Mouse (Mus musculus): ENCODE measurements at regions not wholly inside any gene's neighbourhood (a gene's known extent, or its start where the extent isn't known, plus 50 kb on each side); places are given as distances from the start of the nearest gene placed in this dataset.

GRCm38 (mm10) chr4:53228444-53228843, 68.7 kb upstream of the Abca1 start:
- H3K4me1 ChIP-seq (ENCODE audit: control insufficient read depth, insufficient read depth, low read length): peaks cover 12% of the 10 kb centered on the region
- no peak for DNase-seq
- 85% methylated on average over 4 of the region's 4 CpGs for whole genome bisulfite sequencing
- H3K4me3 ChIP-seq: no peak overlapping the region
- H3K27ac ChIP-seq: no peak overlapping the region
- no peak overlapping the region for H3K9ac ChIP-seq (ENCODE audit: low read depth, low read length)
- H3K79me2 ChIP-seq (replicated peaks; ENCODE audit: control insufficient read depth, insufficient read depth, low read length): no peaks in the 10 kb centered on the region
- intact Hi-C loops (cut with DNase I): no loop called here
- H3K27me3 ChIP-seq (ENCODE audit: control insufficient read depth, insufficient read depth, low read length): no peaks in the 10 kb centered on the region; the same call in 1 of the 2 replicates
- H3K36me3 ChIP-seq (ENCODE audit: control insufficient read depth, insufficient read depth, low read length): 0 out of 2 replicates have a peak, but pooled peaks cover 2% of the 10 kb centered on the region
- TF ChIP-seq EP300 (IDR thresholded peaks at IDR 0.05; ENCODE audit: insufficient read depth, low read depth, low read length) (no peak), CTCF (IDR thresholded peaks at IDR 0.05) (no peak), POLR2A (IDR thresholded peaks at IDR 0.05; ENCODE audit: insufficient read depth, low read depth, low read length) (no peak)

GRCm38 (mm10) chr4:53227771-53228170, 68.1 kb upstream of the Abca1 start:
- H3K36me3 ChIP-seq (ENCODE audit: control insufficient read depth, insufficient read depth, low read length): 0 out of 2 replicates have a peak, but pooled peaks cover 2% of the 10 kb centered on the region
- no peak for TF ChIP-seq POLR2A (IDR thresholded peaks at IDR 0.05; ENCODE audit: insufficient read depth, low read depth, low read length)
- TF ChIP-seq EP300 (IDR thresholded peaks at IDR 0.05; ENCODE audit: insufficient read depth, low read depth, low read length): no peak
- TF ChIP-seq CTCF (IDR thresholded peaks at IDR 0.05): no peak
- WGBS: 35% methylated on average over 8 of the region's 8 CpGs
- H3K9ac ChIP-seq (ENCODE audit: low read depth, low read length): no peak overlapping the region
- no peak overlapping the region for H3K27ac ChIP-seq
- no peak overlapping the region for H3K4me3 ChIP-seq
- H3K4me1 ChIP-seq (ENCODE audit: control insufficient read depth, insufficient read depth, low read length): peaks cover 12% of the 10 kb centered on the region
- H3K27me3 ChIP-seq (ENCODE audit: control insufficient read depth, insufficient read depth, low read length): no peaks in the 10 kb centered on the region; the same call in 1 of the 2 replicates
- intact Hi-C loops (cut with DNase I): no loop called here
- H3K79me2 ChIP-seq (replicated peaks; ENCODE audit: control insufficient read depth, insufficient read depth, low read length): no peaks in the 10 kb centered on the region
- peak; percentile 44 to 51 for DNase-seq

- no peak overlapping the region for H3K27ac ChIP-seq
- intact Hi-C loops (cut with DNase I): no loop called here
Measured at GRCm38 (mm10) chr4:53227071-53227470, 67.4 kb upstream of the Abca1 start.

DNA sequence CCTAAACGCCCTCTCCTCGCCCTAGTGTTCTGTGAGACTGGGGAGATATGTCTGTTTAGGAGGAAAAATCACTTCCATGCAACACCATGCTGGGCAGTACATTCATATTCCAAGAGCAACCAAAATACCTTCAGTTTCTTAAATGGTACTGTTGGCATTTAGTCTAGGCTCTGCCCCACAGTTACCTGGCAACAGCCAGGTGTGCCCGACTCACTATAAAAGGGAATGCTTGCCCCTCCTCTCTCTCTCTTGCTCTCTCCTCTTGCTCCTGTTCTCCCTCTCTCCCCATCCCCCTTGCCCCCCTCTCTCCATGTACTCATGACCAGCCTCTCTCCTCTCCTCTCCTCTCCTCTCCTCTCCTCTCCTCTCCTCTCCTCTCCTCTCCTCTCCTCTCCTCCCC, 66.7 kb upstream of the Abca1 start:
- peaks cover 11% of the 10 kb centered on the region for H3K4me1 ChIP-seq (ENCODE audit: control insufficient read depth, insufficient read depth, low read length)
- 0 out of 2 replicates have a peak, but pooled peaks cover 2% of the 10 kb centered on the region for H3K36me3 ChIP-seq (ENCODE audit: control insufficient read depth, insufficient read depth, low read length)
- WGBS: 87% methylated on average over 3 of the region's 3 CpGs
- H3K27me3 ChIP-seq (ENCODE audit: control insufficient read depth, insufficient read depth, low read length): no peaks in the 10 kb centered on the region; the same call in 1 of the 2 replicates
- no peak for TF ChIP-seq POLR2A (IDR thresholded peaks at IDR 0.05; ENCODE audit: insufficient read depth, low read depth, low read length)
- TF ChIP-seq CTCF (IDR thresholded peaks at IDR 0.05): no peak
- no peak for TF ChIP-seq EP300 (IDR thresholded peaks at IDR 0.05; ENCODE audit: insufficient read depth, low read depth, low read length)
- H3K27ac ChIP-seq: no peak overlapping the region
- H3K4me3 ChIP-seq: no peak overlapping the region
- no peak for DNase-seq
- intact Hi-C loops (cut with DNase I): no loop called here
- no peaks in the 10 kb centered on the region for H3K79me2 ChIP-seq (replicated peaks; ENCODE audit: control insufficient read depth, insufficient read depth, low read length)
- H3K9ac ChIP-seq (ENCODE audit: low read depth, low read length): no peak overlapping the region

More at GRCm38 (mm10) chr4:53227071-53227470, 67.4 kb upstream of the Abca1 start:
- H3K36me3 ChIP-seq (ENCODE audit: control insufficient read depth, insufficient read depth, low read length): 0 out of 2 replicates have a peak, but pooled peaks cover 2% of the 10 kb centered on the region
- WGBS: 81% methylated on average over 1 of the region's 1 CpGs
- DNase-seq: no peak
- no peak overlapping the region for H3K9ac ChIP-seq (ENCODE audit: low read depth, low read length)
- no peak overlapping the region for H3K4me3 ChIP-seq
- H3K79me2 ChIP-seq (replicated peaks; ENCODE audit: control insufficient read depth, insufficient read depth, low read length): no peaks in the 10 kb centered on the region
- peaks cover 12% of the 10 kb centered on the region for H3K4me1 ChIP-seq (ENCODE audit: control insufficient read depth, insufficient read depth, low read length)
- TF ChIP-seq POLR2A (IDR thresholded peaks at IDR 0.05; ENCODE audit: insufficient read depth, low read depth, low read length): no peak
- TF ChIP-seq CTCF (IDR thresholded peaks at IDR 0.05): no peak
- TF ChIP-seq EP300 (IDR thresholded peaks at IDR 0.05; ENCODE audit: insufficient read depth, low read depth, low read length): no peak
- H3K27me3 ChIP-seq (ENCODE audit: control insufficient read depth, insufficient read depth, low read length): no peaks in the 10 kb centered on the region; the same call in 1 of the 2 replicates

DNA sequence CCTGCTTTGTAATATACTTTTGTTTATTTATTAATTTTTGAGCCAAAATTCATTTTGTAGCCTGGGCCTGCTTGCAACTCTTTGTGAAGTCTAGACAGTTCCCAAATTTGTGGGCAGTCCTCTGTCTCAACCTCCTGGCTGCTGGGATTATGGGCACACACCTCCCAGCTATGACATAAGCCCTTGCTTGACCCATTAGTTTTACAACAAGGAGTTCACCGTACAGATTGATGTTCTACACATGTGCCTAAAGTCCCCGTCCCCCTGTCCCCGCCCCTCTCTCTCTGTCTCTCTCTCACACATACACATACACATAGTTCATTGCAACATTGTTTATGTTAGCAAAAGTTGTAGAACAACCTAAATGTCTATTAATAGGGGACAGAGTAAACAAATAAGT, 63.7 kb upstream of the Abca1 start:
- no peak overlapping the region for H3K27ac ChIP-seq
- no peaks in the 10 kb centered on the region for H3K79me2 ChIP-seq (replicated peaks; ENCODE audit: control insufficient read depth, insufficient read depth, low read length)
- intact Hi-C loops (cut with DNase I): no loop called here
- H3K4me3 ChIP-seq: no peak overlapping the region
- no peak overlapping the region for H3K9ac ChIP-seq (ENCODE audit: low read depth, low read length)
- 95% methylated on average over 3 of the region's 3 CpGs for WGBS
- H3K36me3 ChIP-seq (ENCODE audit: control insufficient read depth, insufficient read depth, low read length): 0 out of 2 replicates have a peak, but pooled peaks cover 2% of the 10 kb centered on the region
- no peaks in the 10 kb centered on the region; the same call in 1 of the 2 replicates for H3K27me3 ChIP-seq (ENCODE audit: control insufficient read depth, insufficient read depth, low read length)
- no peak for DNase-seq
- H3K4me1 ChIP-seq (ENCODE audit: control insufficient read depth, insufficient read depth, low read length): peaks cover 16% of the 10 kb centered on the region
- TF ChIP-seq CTCF (IDR thresholded peaks at IDR 0.05) (no peak), EP300 (IDR thresholded peaks at IDR 0.05; ENCODE audit: insufficient read depth, low read depth, low read length) (no peak), POLR2A (IDR thresholded peaks at IDR 0.05; ENCODE audit: insufficient read depth, low read depth, low read length) (no peak)

DNA sequence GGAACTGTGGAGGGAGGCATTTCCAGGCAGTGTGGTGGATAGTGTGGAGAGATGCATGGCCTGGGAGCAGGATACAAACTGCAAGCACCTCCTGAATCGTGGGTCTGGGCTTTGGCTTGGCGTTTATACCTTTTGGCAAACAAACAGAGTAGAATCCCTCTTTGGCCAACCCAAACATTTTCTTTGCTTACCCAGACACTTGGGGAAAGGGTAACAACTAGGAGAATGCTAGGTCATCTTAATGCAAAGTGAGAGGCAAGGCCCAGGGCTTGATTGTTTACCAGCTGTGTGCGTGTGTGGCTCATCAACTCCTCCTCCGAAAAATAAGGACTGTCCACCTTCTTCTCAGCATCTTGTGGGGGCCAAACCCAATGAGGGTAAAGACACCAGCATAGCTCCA, 61.1 kb upstream of the Abca1 start:
- Histone ChIP-seq H3K27me3 (ENCODE audit: control insufficient read depth, insufficient read depth, low read length) (no peaks in the 10 kb centered on the region; the same call in 1 of the 2 replicates), H3K4me1 (ENCODE audit: control insufficient read depth, insufficient read depth, low read length) (peaks cover 13% of the 10 kb centered on the region), H3K27ac (no peak overlapping the region), H3K79me2 (replicated peaks; ENCODE audit: control insufficient read depth, insufficient read depth, low read length) (no peaks in the 10 kb centered on the region), H3K9ac (ENCODE audit: low read depth, low read length) (no peak overlapping the region), H3K4me3 (no peak overlapping the region), H3K36me3 (ENCODE audit: control insufficient read depth, insufficient read depth, low read length) (no peaks in the 10 kb centered on the region)
- no peak for DNase-seq
- 88% methylated on average over 4 of the region's 4 CpGs for WGBS
- intact Hi-C loops (cut with DNase I): no loop called here
- TF ChIP-seq CTCF (IDR thresholded peaks at IDR 0.05) (no peak), POLR2A (IDR thresholded peaks at IDR 0.05; ENCODE audit: insufficient read depth, low read depth, low read length) (no peak), EP300 (IDR thresholded peaks at IDR 0.05; ENCODE audit: insufficient read depth, low read depth, low read length) (no peak)

Measured in heart, adult 2 months (tissue).